Mouse (Mus musculus) kidney, adult 2 months (tissue): ENCODE measurements around the gene Hacd4.
"Not testable (repeated sequence)": the region's sequence is repeated elsewhere in the genome, so short reads cannot be mapped to it uniquely, and the experiment has no call there.

ENCODE experiments used
- CTCF ChIP-seq: fragments of 200-500 bp; conservative IDR thresholded peaks from 2 replicates; pipeline ENCODE4 v1.5.1; 2011; ENCODE audit warnings: low read depth, mild to moderate bottlenecking, control low read depth, low read length, moderate library complexity, mixed read lengths; ENCODE audit not compliant: insufficient read depth, insufficient read length
- POLR2A ChIP-seq: fragments of 200-500 bp; IDR thresholded peaks from one replicate; pipeline ENCODE4 v1.6.1; 2011; ENCODE audit warnings: low read depth, low read length, control low read depth

DNA sequence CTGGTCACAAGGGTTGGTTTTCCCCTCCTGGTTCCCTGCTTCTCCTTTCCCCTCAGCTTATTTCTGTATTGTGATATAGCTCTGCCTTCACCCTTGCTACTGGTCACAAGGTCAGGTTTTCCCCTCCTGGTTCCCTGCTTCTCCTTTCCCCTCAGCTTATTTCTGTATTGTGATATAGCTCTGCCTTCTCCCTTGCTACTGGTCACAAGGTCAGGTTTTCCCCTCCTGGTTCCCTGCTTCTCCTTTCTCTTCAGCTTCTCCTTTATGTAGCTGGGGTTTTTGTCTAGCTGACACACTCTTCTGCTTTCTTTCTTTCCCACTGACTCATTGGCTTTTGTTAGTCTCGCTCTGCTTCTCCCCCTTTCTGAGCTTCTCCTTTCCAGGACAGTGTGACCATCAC lies 48.1 kb downstream of the Hacd4 start:
- TF ChIP-seq POLR2A, CTCF: not testable (repeated sequence)
